Comparison of ENCODE assay signal across 31 mouse cellular contexts in the genomic region with DNA sequence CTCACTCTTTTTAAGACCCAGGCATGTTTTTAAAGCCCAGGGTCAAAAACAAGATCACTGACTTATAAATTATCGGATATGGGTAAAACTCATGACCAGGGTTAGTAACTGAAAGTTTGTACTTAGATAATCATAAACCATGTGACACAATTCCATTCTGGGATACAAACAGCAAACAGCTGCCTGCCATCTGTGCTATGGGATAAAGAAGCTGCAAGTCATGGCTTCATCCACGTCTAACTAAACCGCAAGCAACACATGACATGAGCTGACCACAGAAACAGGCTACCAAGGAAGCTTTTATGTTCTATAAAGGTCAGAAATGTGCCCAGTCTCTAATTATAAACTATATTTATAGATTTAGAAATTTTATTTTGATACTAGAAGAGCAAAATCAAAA. TPM values are rescaled to one million over a fixed set of nuclear protein-coding genes. Genes with fewer than 3 reads are reported as not detected.
DNase-seq lines count a peak whose midpoint lies in the region; ATAC-seq lines count a peak whose summit lies in the region.
"Had no signal": no experiment of that assay in that cellular context is flagged by ENCODE, and none has a peak within 500 bp of the region (broad histone marks: within the 10 kb centered on the region; RNA-seq: fewer than 3 reads in every experiment).

No protein-coding gene starts in this region.

- 64% methylated on average over 3 of the region's 3 CpGs for WGBS in liver, embryonic 16.5 days (ENCODE audit: insufficient replicate concordance)

- peaks cover 36% of the 10 kb centered on the region for H3K36me3 ChIP-seq in liver, embryonic 16.5 days (ENCODE audit: control insufficient read depth, insufficient read depth)

- no peak overlapping the region for H3K27ac ChIP-seq in liver, embryonic 16.5 days (ENCODE audit: low read length)
- H3K27ac ChIP-seq: embryonic facial prominence, embryonic 15.5 days; forebrain, embryonic 13.5 days; heart, adult 2 months; hindbrain, embryonic 14.5 days; limb, embryonic 15.5 days; macrophage; midbrain, embryonic 10.5 days; midbrain, embryonic 15.5 days; stomach, postnatal 0 days had no signal

- H3K27me3 ChIP-seq in liver, embryonic 16.5 days (ENCODE audit: control insufficient read depth, insufficient read depth, low read depth, low read length): no peaks in the 10 kb centered on the region
- H3K27me3 ChIP-seq: embryonic facial prominence, embryonic 15.5 days; forebrain, embryonic 13.5 days; limb, embryonic 15.5 days; midbrain, embryonic 15.5 days had no signal

- no peak overlapping the region for H3K4me3 ChIP-seq in liver, embryonic 16.5 days (ENCODE audit: low read depth, low read length)
- H3K4me3 ChIP-seq: embryonic facial prominence, embryonic 15.5 days; forebrain, embryonic 13.5 days; heart, adult 2 months; limb, embryonic 15.5 days; midbrain, embryonic 10.5 days; midbrain, embryonic 15.5 days had no signal

- intact Hi-C loops in heart, postnatal 25 days (cut with DNase I): loop anchor here (5.0 kb wide), 1 partner anchor 41 kb away; no protein-coding TSS in a partner anchor

- peak; percentile 35 for ATAC-seq in liver, embryonic 16.5 days (ENCODE audit: low read depth)
- ATAC-seq: CD4-positive, CD25-positive, alpha-beta regulatory T cell, adult 4 months; forebrain, embryonic 13.5 days; inflammation-experienced regulatory T-cells, adult 6 months; midbrain, embryonic 15.5 days had no signal

- H3K4me2 ChIP-seq in liver, embryonic 16.5 days (ENCODE audit: low read depth, low read length): no peak overlapping the region
- H3K4me2 ChIP-seq: embryonic facial prominence, embryonic 15.5 days; forebrain, embryonic 13.5 days; hindbrain, embryonic 14.5 days; limb, embryonic 15.5 days; midbrain, embryonic 15.5 days had no signal

- no peak overlapping the region for H3K9ac ChIP-seq in liver, embryonic 16.5 days (ENCODE audit: low read depth, low read length)
- H3K9ac ChIP-seq: embryonic facial prominence, embryonic 15.5 days; forebrain, embryonic 13.5 days; hindbrain, embryonic 14.5 days; limb, embryonic 15.5 days; midbrain, embryonic 15.5 days had no signal

- H3K9me3 ChIP-seq in liver, embryonic 16.5 days (replicated peaks; ENCODE audit: control insufficient read depth, low read length): no peaks in the 10 kb centered on the region
- H3K9me3 ChIP-seq: embryonic facial prominence, embryonic 15.5 days; forebrain, embryonic 13.5 days; limb, embryonic 15.5 days; midbrain, embryonic 10.5 days; midbrain, embryonic 15.5 days had no signal

- H3K4me1 ChIP-seq in liver, embryonic 16.5 days (ENCODE audit: control insufficient read depth, low read depth, low read length): no peaks in the 10 kb centered on the region
- H3K4me1 ChIP-seq: embryonic facial prominence, embryonic 15.5 days; forebrain, embryonic 13.5 days; limb, embryonic 15.5 days; midbrain, embryonic 10.5 days; midbrain, embryonic 15.5 days had no signal

- DNase-seq in heart, adult 11 months: peak; percentile 91
- DNase-seq in heart, postnatal 25 days (ENCODE audit: low spot score): no peak
- DNase-seq in kidney, postnatal 10 days: peak; percentile 62
- no peak for DNase-seq in kidney, adult 11 months
- peak; percentile 49 for DNase-seq in 416B (ENCODE audit: low read depth)
- no peak for DNase-seq in spleen, adult 12 weeks (ENCODE audit: low spot score)
- DNase-seq in right cerebral cortex, postnatal 4 days: no peak
- DNase-seq: adrenal gland, postnatal 14 days; cerebellum, adult 11-12 months; cerebellum, adult 9-11 months; gastrocnemius, postnatal 14 days; heart, adult 2 months; heart, postnatal 4 days; kidney, postnatal 4 days; lung, adult 2 months; lung, postnatal 10 days; right cerebral cortex, postnatal 25 days; thymus, adult 18-20 months; thymus, postnatal 36 days had no signal

RNA-seq across cellular contexts. Expression of a gene that starts 31.0 kb away (rescaled TPM):
- 100 to 1,000 TPM; 153 to 169 TPM for total RNA-seq in heart, postnatal 25 days (2021)
- polyA plus RNA-seq in liver, embryonic 16.5 days (2015; fragmentation: Nextera tagmentation; extraction: Ambion mirVana): 235 and 242 TPM in 2 replicates

RNA-seq across cellular contexts. Expression of a gene that starts 49.2 kb away (rescaled TPM):
- under 1 TPM; 0.22 to 0.26 TPM for total RNA-seq in heart, postnatal 25 days (2021)
- 0.09 and 0.19 TPM in 2 replicates for polyA plus RNA-seq in liver, embryonic 16.5 days (2015; fragmentation: Nextera tagmentation; extraction: Ambion mirVana)
- total RNA-seq: neutrophil, adult 5-6 weeks had no signal
- polyA plus RNA-seq: macrophage had no signal

Comparison
In these comparisons a context has a peak if more than half of its experiments do, and no peak if none do; other contexts are left out.
1. DNase-seq: peak in heart, adult 11 months (single experiment), kidney, postnatal 10 days (single experiment) and 416B (single experiment); none in heart, postnatal 25 days (single experiment), kidney, adult 11 months (single experiment), spleen, adult 12 weeks (single experiment) and right cerebral cortex, postnatal 4 days (single experiment).